Mouse (Mus musculus) testis, adult 2 months (tissue): ENCODE measurements around the gene P2ry14.

Source experiments
- CTCF ChIP-seq: fragments of 200-500 bp; IDR thresholded peaks from 2 replicates; pipeline ENCODE4 v1.5.1; 2012; ENCODE audit warnings: low read depth, mild to moderate bottlenecking, inconsistent platforms, low read length, moderate library complexity; ENCODE audit not compliant: control insufficient read depth, insufficient read depth, insufficient replicate concordance
- POLR2A ChIP-seq: fragments of 200-500 bp; IDR thresholded peaks from 2 replicates; pipeline ENCODE4 v1.6.1; 2012; ENCODE audit warnings: low read depth, mild to moderate bottlenecking, inconsistent platforms, low read length, moderate library complexity; ENCODE audit not compliant: control insufficient read depth

GRCm38 (mm10) chr3:59125022-59125421 lies 28.4 kb downstream of the P2ry14 start:
- no peak for TF ChIP-seq CTCF
- no peak for TF ChIP-seq POLR2A
